Mouse (Mus musculus): ENCODE results near the gene Emsy.

GRCm38 (mm10) chr7:98580441-98580840, 76.1 kb downstream of the Emsy start:
- TF ChIP-seq CTCF (IDR thresholded peaks at IDR 0.05; ENCODE audit: extremely low read depth, insufficient read depth, low read length) (no peak), POLR2A (IDR thresholded peaks at IDR 0.05; ENCODE audit: extremely low read depth, insufficient read depth, low read length) (no peak)
